Mouse (Mus musculus): ENCODE data around the gene Dync2li1.

Gene Dync2li1

DNA sequence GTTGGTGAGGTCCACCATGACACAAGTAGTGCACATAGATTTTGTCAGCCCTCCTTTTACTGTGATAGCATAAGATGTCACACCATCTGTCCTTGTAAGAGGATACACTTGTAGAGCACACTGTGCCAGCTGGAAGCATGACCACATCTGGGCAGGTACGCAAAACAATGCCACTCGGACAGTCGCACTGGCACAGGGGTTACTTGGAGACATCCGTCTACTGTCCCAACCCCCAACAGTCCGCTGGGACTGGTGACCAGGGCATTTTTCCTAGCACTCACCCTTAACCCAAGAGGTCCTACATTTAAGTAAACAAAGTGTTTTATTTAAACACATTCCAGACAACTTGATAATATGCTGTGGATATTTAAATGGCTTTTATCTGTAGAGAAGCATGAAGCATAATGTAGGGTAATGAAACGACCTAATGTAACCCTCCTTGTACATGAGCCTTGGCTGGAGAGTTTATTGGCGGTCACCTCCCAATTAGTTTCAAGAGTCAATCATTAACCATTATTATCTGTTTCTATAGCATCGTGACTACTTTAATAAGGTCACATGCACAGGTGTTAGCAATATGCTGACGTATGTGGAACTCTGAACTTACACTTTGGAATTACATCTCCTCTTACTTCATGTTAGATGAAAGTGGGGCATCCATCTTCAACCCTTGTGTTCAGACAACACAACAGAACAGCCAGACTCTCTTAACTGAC lies 24.2 kb downstream of the Dync2li1 start:
- no peak for DNase-seq

- no peak for DNase-seq
These were observed 27.2 kb downstream of the Dync2li1 start for GRCm38 (mm10) chr17:84653544-84653943.

GRCm38 (mm10) chr17:84656205-84656604 lies 29.9 kb downstream of the Dync2li1 start:
- no peak for DNase-seq

DNA sequence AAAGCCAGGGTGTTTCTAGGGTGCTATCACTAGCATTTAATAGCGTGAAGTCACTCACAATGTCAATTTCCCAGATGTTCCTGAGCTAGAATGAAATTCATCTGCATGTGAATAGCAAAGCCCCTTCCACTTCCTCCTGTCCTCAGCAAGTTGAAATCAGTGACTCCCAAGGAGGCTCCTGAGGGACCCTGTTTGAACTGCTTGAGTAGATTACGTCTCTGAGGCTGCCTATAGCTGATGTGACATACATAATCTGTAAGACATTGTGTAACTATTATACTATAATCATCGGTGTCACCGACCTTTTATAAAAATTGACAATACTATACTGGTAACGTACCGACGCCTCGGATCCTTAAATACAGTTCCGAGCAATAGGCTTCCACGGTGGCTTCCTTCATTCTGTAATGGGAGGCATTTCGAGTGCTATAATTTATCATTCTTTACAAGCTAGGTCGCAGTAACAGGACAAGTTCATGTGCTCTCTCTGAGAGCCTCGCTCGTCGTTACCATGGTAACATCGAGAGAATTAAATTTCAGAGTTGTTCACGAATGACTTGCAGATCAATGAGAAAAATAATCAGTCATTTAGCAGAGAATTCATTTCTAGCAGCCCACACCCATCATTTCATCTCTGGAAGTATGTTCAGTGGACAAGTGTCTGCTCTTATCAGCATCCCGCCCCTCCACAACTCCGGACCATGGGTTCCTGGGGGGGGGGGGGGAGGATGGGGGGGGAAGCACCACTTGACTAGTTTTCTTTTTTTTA lies 30.5 kb downstream of the Dync2li1 start:
- DNase-seq = no peak

- DNase-seq = no peak
These were observed 31.1 kb downstream of the Dync2li1 start for GRCm38 (mm10) chr17:84657422-84657732.

- DNase-seq = no peak
These were observed 31.5 kb downstream of the Dync2li1 start for GRCm38 (mm10) chr17:84657782-84658181.

DNA sequence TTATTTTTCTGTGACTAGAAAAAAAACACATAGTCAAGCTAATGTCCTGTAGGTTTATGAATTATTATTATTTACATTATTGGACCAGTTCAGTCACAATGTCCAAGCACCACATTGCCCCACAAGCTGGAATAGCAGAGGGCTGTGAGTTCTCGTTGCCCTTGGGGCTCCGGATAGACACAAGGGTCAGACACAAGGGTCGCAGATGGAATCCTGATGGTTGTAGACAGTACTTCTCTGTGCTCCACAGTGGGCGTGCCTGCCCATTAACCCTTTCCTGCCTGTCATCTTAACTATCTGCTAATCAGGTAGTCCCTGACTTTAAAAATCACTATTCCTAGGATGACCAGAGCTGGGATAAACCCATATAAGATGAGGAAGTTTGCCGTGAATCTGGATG lies 31.9 kb downstream of the Dync2li1 start:
- DNase-seq = no peak

DNA sequence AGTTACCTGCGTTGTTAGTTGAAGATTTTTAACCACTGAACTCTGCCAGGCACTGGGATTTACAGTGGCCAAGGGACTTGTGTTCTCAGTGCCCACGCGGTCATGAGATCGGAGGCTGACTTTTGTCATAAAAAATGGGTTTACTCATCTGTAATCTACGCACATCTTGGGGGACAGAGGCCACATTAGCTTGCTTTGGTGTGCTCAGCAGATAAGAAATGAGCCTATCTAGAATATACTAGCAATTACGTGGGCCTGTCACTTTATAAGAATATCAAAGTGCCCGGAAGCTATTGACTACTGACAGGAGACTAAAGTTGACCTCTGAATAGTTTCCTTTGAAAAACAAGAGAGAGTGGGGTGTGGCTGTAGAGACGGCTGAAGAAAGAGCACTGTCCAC lies 32.7 kb downstream of the Dync2li1 start:
- no peak for DNase-seq

DNA sequence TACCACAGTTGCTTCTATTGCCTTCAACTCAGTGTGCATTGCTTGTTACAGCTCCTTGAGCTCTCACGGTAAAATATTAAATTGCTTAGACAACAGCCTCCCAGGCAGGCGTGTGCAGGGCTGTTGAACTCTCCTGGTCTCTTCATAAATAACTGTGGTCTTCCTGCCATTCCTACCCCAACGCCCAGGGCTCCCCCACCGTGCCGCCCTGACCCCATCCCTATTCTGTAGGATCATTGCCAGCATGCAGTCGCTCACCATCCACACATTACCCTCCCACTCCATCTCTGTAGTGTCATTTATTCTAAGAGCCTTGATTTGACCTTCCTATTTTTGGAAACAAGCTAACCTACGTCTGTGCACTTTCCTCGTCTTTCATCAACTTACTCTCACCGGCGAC lies 38.8 kb downstream of the Dync2li1 start:
- no peak for DNase-seq

GRCm38 (mm10) chr17:84665691-84666090 lies 39.4 kb downstream of the Dync2li1 start:
- DNase-seq = no peak

DNA sequence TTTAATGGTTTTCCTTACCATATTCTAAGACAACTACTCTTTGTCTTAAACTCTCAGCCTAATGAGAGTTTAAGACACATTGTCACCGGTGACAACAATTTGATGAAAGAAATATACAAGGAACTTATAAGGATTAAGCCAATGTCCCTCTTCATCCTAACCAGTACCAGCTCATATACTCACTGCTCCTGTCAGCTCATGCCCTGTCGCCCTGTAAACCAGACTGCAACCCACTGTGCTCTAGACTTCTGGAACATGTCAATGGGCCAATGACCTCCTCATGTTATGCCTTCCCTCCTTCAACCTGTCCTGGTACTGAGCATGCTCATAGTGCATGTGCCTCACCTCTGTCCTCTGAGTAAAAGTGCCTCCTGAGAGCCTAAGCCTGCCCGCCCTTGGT lies 41.6 kb downstream of the Dync2li1 start:
- DNase-seq = no peak

DNA sequence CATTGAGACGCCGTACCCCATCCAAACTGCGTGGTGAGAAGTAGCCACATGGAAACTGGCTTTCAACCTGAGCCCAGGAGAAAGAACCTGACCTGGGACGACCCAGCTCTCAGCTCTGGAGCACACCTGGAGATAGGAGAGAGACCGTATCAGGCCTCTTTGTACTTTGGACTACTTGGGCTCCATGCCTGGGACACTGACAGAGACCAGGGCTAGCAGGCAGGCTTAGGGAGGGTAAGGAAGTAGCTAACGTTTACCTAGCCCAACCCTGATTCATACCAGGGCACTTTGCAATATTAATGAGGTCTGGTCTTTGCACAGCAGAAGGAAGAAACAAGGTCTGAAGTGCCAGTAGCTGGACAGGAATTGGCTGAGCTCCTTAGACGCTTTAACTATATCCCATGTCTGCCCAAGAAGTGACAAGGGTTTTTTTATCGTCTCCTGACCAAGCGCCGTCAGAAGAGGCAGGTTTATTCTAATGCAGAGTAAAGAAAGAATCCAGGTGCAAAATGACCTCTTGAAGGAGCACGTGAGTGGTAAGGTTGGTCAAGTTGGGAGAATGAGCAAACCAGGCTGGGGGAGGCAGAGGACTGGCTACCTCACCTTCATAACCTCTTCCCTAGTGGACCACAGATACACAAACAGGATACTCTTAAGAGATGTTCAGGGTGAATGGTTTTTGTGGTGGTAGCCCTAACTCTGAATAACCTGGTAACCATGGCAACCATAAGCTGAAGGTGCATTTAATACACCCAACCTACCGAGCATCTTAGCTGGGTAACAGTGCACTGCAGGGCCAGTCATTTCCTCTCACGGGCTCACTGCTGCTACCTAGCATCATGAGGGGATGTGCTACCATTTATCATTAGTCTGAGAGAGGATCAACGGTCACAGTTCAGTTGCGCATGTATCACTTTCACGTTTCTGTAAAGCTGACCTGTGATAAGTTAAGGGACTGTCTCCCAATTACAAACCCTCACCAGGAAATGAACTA lies 46.4 kb downstream of the Dync2li1 start:
- DNase-seq = no peak

- DNase-seq = no peak
These were observed 47.8 kb downstream of the Dync2li1 start for GRCm38 (mm10) chr17:84674048-84674447.

DNA sequence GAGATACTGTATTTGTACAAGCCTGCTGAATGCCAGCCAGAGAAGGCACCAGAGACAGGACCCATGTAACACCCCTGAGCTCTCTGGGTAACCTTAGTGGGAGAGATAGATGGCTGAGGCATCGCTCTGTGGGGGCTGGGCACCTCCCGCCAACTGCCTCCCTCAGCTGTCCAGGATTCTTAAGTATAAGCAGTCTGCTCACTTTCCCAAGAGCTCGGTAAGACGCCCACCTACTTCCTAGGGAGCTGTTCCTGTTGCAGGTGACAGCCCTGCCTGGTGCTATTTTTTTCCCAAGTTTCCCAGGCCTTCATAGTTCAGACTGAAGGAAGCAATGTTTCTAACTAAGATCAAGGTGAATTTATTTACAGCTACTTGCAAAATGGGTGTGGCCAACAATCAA lies 48.9 kb downstream of the Dync2li1 start:
- no peak for DNase-seq

DNA sequence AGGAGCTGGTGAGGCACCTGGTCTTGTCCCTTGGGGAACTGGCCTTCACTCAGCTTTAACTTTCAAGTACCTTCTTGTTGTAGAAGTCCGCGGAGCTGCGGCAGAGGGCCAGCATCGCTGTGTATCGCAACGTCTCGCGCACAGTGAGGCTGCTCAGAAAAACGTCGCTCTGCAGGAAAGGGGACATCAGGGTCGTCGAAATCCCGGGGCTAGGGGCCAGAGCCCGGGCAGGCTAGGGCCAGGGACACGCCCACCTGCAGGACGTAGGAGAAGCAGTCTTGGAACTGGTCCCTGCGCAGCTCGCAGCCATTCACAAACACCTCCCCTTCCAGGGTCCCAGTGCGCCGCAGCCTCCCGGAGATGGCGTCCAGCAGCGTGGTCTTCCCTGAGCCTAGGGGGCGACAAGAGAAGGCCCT lies 49.7 kb downstream of the Dync2li1 start, which contains the start of gene Abcg8:
Gene Abcg8, plus strand, starts transcription at position 352 of the 416 bp plus-strand sequence.
- DNase-seq = no peak

DNA sequence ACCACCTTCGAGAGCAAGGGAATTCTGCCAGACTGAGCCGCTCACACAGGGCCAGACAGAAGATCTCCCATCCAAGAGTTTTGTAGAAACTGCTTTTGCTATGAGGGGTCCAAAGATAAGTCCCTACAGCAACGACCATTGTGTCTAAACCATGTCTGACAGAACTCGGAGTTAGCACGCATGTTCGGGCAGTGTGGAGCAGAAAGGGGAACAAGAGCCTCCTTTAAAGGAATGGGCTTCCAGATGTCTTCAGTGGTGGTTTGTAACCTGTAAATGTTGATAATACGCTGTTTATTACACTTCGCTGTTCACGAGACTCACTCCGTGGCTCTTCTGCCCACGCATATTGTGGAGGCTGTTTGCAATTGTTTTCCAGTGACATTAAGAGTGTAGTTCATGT lies 51.3 kb downstream of the Dync2li1 start:
- DNase-seq = no peak

GRCm38 (mm10) chr17:84681670-84682069 lies 55.4 kb downstream of the Dync2li1 start:
- no peak for DNase-seq

DNA sequence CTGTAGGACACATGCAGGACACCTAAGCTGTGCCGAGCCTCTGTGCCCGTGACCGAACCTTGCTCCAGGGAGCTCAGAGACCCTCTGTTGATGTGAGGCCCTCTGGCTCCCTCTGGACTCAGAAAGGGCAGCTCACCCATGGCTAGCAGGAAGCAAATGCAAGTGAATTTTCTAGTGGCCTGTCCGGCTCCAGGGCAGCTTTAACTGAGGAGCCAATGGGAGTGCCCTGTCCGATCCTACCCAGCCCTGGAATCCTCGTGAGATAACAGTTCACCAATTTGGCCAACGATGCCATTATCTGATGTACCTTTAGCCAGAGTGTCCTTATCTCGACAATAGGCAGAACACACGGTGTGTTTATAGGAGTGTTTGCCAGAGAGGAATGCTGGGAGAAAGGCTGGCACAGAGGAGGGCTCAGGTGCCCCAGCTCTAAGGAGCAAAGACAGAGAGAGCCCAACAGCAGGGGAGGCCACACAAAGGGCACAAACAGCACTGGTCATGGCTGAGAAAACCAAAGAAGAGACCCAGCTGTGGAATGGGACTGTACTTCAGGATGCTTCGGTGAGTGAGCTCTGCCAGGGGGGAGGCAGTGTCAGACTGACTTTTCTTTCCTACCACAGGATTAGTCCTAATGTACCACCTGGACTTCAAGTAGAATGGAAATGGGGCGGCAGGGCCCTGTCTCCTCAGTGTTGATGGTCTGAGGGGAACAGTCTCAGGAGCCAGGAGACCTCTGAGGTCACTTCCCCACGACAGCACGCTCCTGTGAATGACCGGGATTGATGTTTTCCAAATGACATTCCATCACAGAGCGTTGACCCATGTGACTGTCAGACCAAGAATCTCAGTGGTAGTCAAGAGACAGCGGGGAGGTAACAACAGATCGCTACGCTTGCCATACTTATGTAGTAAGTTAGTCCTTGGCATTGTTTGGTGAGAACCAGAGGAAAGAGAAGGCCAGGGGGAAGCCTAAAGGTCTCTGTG lies 56.7 kb downstream of the Dync2li1 start, which contains the start of gene Abcg5:
Gene Abcg5, minus strand, starts transcription at position 278 of the 984 bp plus-strand sequence.
- no peak for DNase-seq

DNA sequence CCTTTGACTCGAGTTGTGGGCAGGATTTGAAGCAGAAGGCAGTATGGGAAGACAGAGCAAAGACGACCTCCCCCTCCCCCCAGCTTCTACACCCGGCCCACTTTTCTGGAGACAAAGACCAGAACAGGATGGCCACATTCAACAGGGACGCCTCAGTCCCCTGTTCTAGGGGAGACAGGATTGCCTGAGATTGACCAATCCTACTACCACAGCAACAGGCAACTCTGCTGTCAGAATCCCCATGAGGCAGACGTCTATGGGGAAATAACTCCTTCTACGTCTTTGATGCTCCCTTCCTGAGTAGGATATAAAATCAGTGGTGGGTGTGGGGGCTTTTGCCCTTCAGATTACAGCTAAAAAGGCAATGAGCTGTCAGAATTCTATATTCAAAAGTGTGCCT lies 58.0 kb downstream of the Dync2li1 start:
- no peak for DNase-seq

DNA sequence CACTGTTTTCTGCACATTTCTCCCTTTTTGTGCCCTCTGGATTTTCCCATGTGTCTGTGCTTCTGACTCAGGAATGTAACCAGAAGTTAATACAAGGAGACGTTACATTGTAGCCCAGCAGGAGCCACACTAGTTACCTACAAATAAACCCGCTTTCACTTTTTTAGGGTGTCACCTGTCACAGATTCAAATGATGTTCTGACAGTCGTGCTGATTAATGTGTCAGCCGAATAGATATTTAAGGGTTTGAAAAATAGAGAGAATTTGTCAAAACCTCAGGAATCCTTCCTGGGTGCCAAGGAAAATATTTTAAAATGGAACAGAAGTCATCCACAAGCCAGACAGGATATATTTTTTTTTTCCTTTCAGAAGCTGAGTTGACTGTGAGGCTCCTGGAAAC lies 59.0 kb downstream of the Dync2li1 start:
- no peak for DNase-seq

DNA sequence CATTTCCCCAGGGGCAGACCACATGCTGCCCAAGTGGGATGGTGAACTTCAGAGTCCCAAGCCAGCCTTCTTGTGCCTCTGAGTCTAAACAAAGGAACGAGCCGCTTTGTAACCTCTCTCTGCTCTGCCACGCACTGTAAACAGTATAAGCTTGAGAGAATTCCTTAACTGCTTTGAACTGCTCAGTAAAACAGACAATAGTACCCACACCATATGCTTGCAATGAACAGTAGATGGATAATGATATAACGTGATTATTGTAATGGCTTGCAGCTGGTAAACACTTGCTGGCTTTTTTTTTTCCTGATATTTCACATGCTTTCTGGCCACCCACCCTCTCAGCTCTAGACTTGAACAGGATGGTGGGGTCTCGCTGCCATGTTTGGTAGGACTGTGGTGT lies 61.7 kb downstream of the Dync2li1 start:
- DNase-seq = no peak

GRCm38 (mm10) chr17:84688834-84689233 lies 62.5 kb downstream of the Dync2li1 start:
- no peak for DNase-seq
